Mouse (Mus musculus) myocyte (in vitro differentiated cells): ENCODE data around the gene Bud31.

Source experiments
- MYOG ChIP-seq, 3 experiments: IDR thresholded peaks; one replicate each; pipeline ENCODE4 v1.6.1; 2011; ENCODE audit warnings: control low read depth in 2 of 3, low read depth in 2 of 3, mild to moderate bottlenecking in 2 of 3; ENCODE audit not compliant: insufficient read length in 2 of 3, control insufficient read depth in 1 of 3, insufficient read depth in 1 of 3
- POLR2A ChIP-seq: IDR thresholded peaks from one replicate; pipeline ENCODE4 v1.6.1; 2011; ENCODE audit warnings: low read depth, mild to moderate bottlenecking, control low read depth, moderate library complexity; ENCODE audit not compliant: insufficient read length
- SRF ChIP-seq: IDR thresholded peaks from one replicate; pipeline ENCODE4 v1.6.1; 2011; ENCODE audit warnings: low read depth; ENCODE audit not compliant: control insufficient read depth, insufficient read length
- TCF12 ChIP-seq: IDR thresholded peaks from one replicate; pipeline ENCODE4 v1.6.1; 2011; ENCODE audit warnings: mild to moderate bottlenecking, control low read depth; ENCODE audit not compliant: poor library complexity, insufficient read depth, severe bottlenecking
- USF1 ChIP-seq: IDR thresholded peaks from one replicate; pipeline ENCODE4 v1.6.1; 2011; ENCODE audit warnings: low read depth, mild to moderate bottlenecking, control low read depth, moderate library complexity

GRCm38 (mm10) chr5:145166536-145167305, 26.6 kb downstream of the Bud31 start, which contains the start of the genes Ptcd1 and Cpsf4:
- TF ChIP-seq MYOG (IDR thresholded peaks at IDR 0.05; ENCODE audit: control insufficient read depth in 1 of 3, insufficient read depth in 1 of 3, insufficient read length in 2 of 3, low read depth in 2 of 3) (no peak), POLR2A (peak; percentile 93), USF1 (no peak), SRF (peak; percentile 84), TCF12 (no peak)
